Mouse (Mus musculus): ENCODE measurements at regions not wholly inside any gene's neighbourhood (a gene's known extent, or its start where the extent isn't known, plus 50 kb on each side); places are given as distances from the start of the nearest gene placed in this dataset.

- 6% methylated on average over 10 of the region's 10 CpGs for WGBS
- DNase-seq (ENCODE audit: low spot score): no peak
- Histone ChIP-seq H3K4me1 (replicated peaks; ENCODE audit: control insufficient read depth, insufficient read depth, low read length) (no peaks in the 10 kb centered on the region), H3K4me3 (ENCODE audit: low read depth, low read length) (no peak overlapping the region), H3K9ac (ENCODE audit: low read depth, low read length) (no peak overlapping the region), H3K27me3 (replicated peaks; ENCODE audit: control insufficient read depth, insufficient read depth, low read length) (peaks cover 35% of the 10 kb centered on the region), H3K4me2 (no peak overlapping the region), H3K36me3 (ENCODE audit: control insufficient read depth, insufficient read depth, low read length) (no peaks in the 10 kb centered on the region), H3K27ac (ENCODE audit: low read depth, low read length) (no peak overlapping the region), H3K9me3 (ENCODE audit: control insufficient read depth, low read length) (no peaks in the 10 kb centered on the region)
- no peak for ATAC-seq (replicated peaks; ENCODE audit: low FRiP score)
These were observed 229.3 kb upstream of the Sp4 start for GRCm38 (mm10) chr12:118530514-118530913.

- 7% methylated on average over 36 of the region's 36 CpGs for WGBS
- no peak for DNase-seq (ENCODE audit: low spot score)
- Histone ChIP-seq H3K27ac (ENCODE audit: low read depth, low read length) (no peak overlapping the region), H3K4me2 (peak overlapping the region; percentile 40), H3K4me3 (ENCODE audit: low read depth, low read length) (no peak overlapping the region), H3K27me3 (replicated peaks; ENCODE audit: control insufficient read depth, insufficient read depth, low read length) (peaks cover 35% of the 10 kb centered on the region), H3K4me1 (replicated peaks; ENCODE audit: control insufficient read depth, insufficient read depth, low read length) (no peaks in the 10 kb centered on the region), H3K36me3 (ENCODE audit: control insufficient read depth, insufficient read depth, low read length) (no peaks in the 10 kb centered on the region), H3K9ac (ENCODE audit: low read depth, low read length) (no peak overlapping the region), H3K9me3 (ENCODE audit: control insufficient read depth, low read length) (no peaks in the 10 kb centered on the region)
- ATAC-seq (replicated peaks; ENCODE audit: low FRiP score): no peak; the same call in 1 of the 2 replicates
These were observed 228.5 kb upstream of the Sp4 start for GRCm38 (mm10) chr12:118529428-118530361.

GRCm38 (mm10) chr12:118521770-118522169, 220.5 kb upstream of the Sp4 start:
- H3K36me3 ChIP-seq (ENCODE audit: control insufficient read depth, insufficient read depth, low read length): no peaks in the 10 kb centered on the region
- no peak overlapping the region for H3K9ac ChIP-seq (ENCODE audit: low read depth, low read length)
- H3K27ac ChIP-seq (ENCODE audit: low read depth, low read length): no peak overlapping the region
- WGBS: 56% methylated on average over 2 of the region's 2 CpGs
- no peak overlapping the region for H3K4me3 ChIP-seq (ENCODE audit: low read depth, low read length)
- H3K9me3 ChIP-seq (ENCODE audit: control insufficient read depth, low read length): no peaks in the 10 kb centered on the region
- no peak overlapping the region for H3K4me2 ChIP-seq
- DNase-seq (ENCODE audit: low spot score) (no peak), ATAC-seq (replicated peaks; ENCODE audit: low FRiP score) (no peak)
- no peaks in the 10 kb centered on the region for H3K4me1 ChIP-seq (replicated peaks; ENCODE audit: control insufficient read depth, insufficient read depth, low read length)
- no peaks in the 10 kb centered on the region; the same call in 1 of the 2 replicates for H3K27me3 ChIP-seq (replicated peaks; ENCODE audit: control insufficient read depth, insufficient read depth, low read length)

GRCm38 (mm10) chr12:118521329-118521728, 220.1 kb upstream of the Sp4 start:
- H3K4me1 ChIP-seq (replicated peaks; ENCODE audit: control insufficient read depth, insufficient read depth, low read length): no peaks in the 10 kb centered on the region
- ATAC-seq (replicated peaks; ENCODE audit: low FRiP score) (no peak), DNase-seq (ENCODE audit: low spot score) (no peak)
- H3K4me2 ChIP-seq: no peak overlapping the region
- H3K27ac ChIP-seq (ENCODE audit: low read depth, low read length): no peak overlapping the region
- H3K9ac ChIP-seq (ENCODE audit: low read depth, low read length): no peak overlapping the region
- H3K36me3 ChIP-seq (ENCODE audit: control insufficient read depth, insufficient read depth, low read length): no peaks in the 10 kb centered on the region
- H3K27me3 ChIP-seq (replicated peaks; ENCODE audit: control insufficient read depth, insufficient read depth, low read length): no peaks in the 10 kb centered on the region; the same call in 1 of the 2 replicates
- 74% methylated on average over 1 of the region's 1 CpGs for WGBS
- H3K9me3 ChIP-seq (ENCODE audit: control insufficient read depth, low read length): no peaks in the 10 kb centered on the region
- no peak overlapping the region for H3K4me3 ChIP-seq (ENCODE audit: low read depth, low read length)

- no peak overlapping the region for H3K27ac ChIP-seq (ENCODE audit: low read depth, low read length)
- no peaks in the 10 kb centered on the region; the same call in 1 of the 2 replicates for H3K27me3 ChIP-seq (replicated peaks; ENCODE audit: control insufficient read depth, insufficient read depth, low read length)
- no peaks in the 10 kb centered on the region for H3K9me3 ChIP-seq (ENCODE audit: control insufficient read depth, low read length)
- no peak for ATAC-seq (replicated peaks; ENCODE audit: low FRiP score)
- H3K4me3 ChIP-seq (ENCODE audit: low read depth, low read length): no peak overlapping the region
- no peaks in the 10 kb centered on the region for H3K4me1 ChIP-seq (replicated peaks; ENCODE audit: control insufficient read depth, insufficient read depth, low read length)
- H3K4me2 ChIP-seq: no peak overlapping the region
- WGBS: 52% methylated on average over 10 of the region's 10 CpGs
- no peak for DNase-seq (ENCODE audit: low spot score)
- H3K9ac ChIP-seq (ENCODE audit: low read depth, low read length): no peak overlapping the region
- H3K36me3 ChIP-seq (ENCODE audit: control insufficient read depth, insufficient read depth, low read length): no peaks in the 10 kb centered on the region
These were observed 218.6 kb upstream of the Sp4 start for GRCm38 (mm10) chr12:118519801-118520327.

- H3K27ac ChIP-seq (ENCODE audit: low read depth, low read length): no peak overlapping the region
- ATAC-seq (replicated peaks; ENCODE audit: low FRiP score): no peak
- H3K9ac ChIP-seq (ENCODE audit: low read depth, low read length): no peak overlapping the region
- H3K9me3 ChIP-seq (ENCODE audit: control insufficient read depth, low read length): no peaks in the 10 kb centered on the region
- no peaks in the 10 kb centered on the region for H3K36me3 ChIP-seq (ENCODE audit: control insufficient read depth, insufficient read depth, low read length)
- no peaks in the 10 kb centered on the region for H3K4me1 ChIP-seq (replicated peaks; ENCODE audit: control insufficient read depth, insufficient read depth, low read length)
- no peak overlapping the region for H3K4me2 ChIP-seq
- WGBS: 69% methylated on average over 4 of the region's 4 CpGs
- no peaks in the 10 kb centered on the region for H3K27me3 ChIP-seq (replicated peaks; ENCODE audit: control insufficient read depth, insufficient read depth, low read length)
- no peak for DNase-seq (ENCODE audit: low spot score)
- H3K4me3 ChIP-seq (ENCODE audit: low read depth, low read length): no peak overlapping the region
These were observed 209.7 kb upstream of the Sp4 start for GRCm38 (mm10) chr12:118510989-118511388.

GRCm38 (mm10) chr12:118508972-118509917, 208.0 kb upstream of the Sp4 start:
- H3K4me1 ChIP-seq (replicated peaks; ENCODE audit: control insufficient read depth, insufficient read depth, low read length): no peaks in the 10 kb centered on the region
- no peak overlapping the region for H3K4me2 ChIP-seq
- WGBS: 74% methylated on average over 8 of the region's 8 CpGs
- H3K36me3 ChIP-seq (ENCODE audit: control insufficient read depth, insufficient read depth, low read length): no peaks in the 10 kb centered on the region
- no peaks in the 10 kb centered on the region for H3K27me3 ChIP-seq (replicated peaks; ENCODE audit: control insufficient read depth, insufficient read depth, low read length)
- H3K27ac ChIP-seq (ENCODE audit: low read depth, low read length): no peak overlapping the region
- no peaks in the 10 kb centered on the region for H3K9me3 ChIP-seq (ENCODE audit: control insufficient read depth, low read length)
- no peak overlapping the region for H3K9ac ChIP-seq (ENCODE audit: low read depth, low read length)
- no peak overlapping the region for H3K4me3 ChIP-seq (ENCODE audit: low read depth, low read length)
- ATAC-seq (replicated peaks; ENCODE audit: low FRiP score) (no peak), DNase-seq (ENCODE audit: low spot score) (no peak)

- DNase-seq (ENCODE audit: low spot score): no peak
- no peaks in the 10 kb centered on the region for H3K9me3 ChIP-seq (ENCODE audit: control insufficient read depth, low read length)
- H3K27ac ChIP-seq (ENCODE audit: low read depth, low read length): no peak overlapping the region
- H3K4me3 ChIP-seq (ENCODE audit: low read depth, low read length): no peak overlapping the region
- H3K4me2 ChIP-seq: no peak overlapping the region
- no peaks in the 10 kb centered on the region for H3K4me1 ChIP-seq (replicated peaks; ENCODE audit: control insufficient read depth, insufficient read depth, low read length)
- no peaks in the 10 kb centered on the region for H3K36me3 ChIP-seq (ENCODE audit: control insufficient read depth, insufficient read depth, low read length)
- no peak overlapping the region for H3K9ac ChIP-seq (ENCODE audit: low read depth, low read length)
- H3K27me3 ChIP-seq (replicated peaks; ENCODE audit: control insufficient read depth, insufficient read depth, low read length): no peaks in the 10 kb centered on the region; the same call in 1 of the 2 replicates
- 44% methylated on average over 5 of the region's 5 CpGs for WGBS
- ATAC-seq (replicated peaks; ENCODE audit: low FRiP score): no peak
These were observed 199.2 kb upstream of the Sp4 start for GRCm38 (mm10) chr12:118500392-118500791.
